Mouse (Mus musculus): Measurements from ENCODE around the gene Trmt44. TPM values are rescaled to one million over a fixed set of nuclear protein-coding genes. Genes with fewer than 3 reads are reported as not detected.

Trmt44 gene
- polyA plus RNA-seq, 1 experiment: 5.1 TPM

DNA sequence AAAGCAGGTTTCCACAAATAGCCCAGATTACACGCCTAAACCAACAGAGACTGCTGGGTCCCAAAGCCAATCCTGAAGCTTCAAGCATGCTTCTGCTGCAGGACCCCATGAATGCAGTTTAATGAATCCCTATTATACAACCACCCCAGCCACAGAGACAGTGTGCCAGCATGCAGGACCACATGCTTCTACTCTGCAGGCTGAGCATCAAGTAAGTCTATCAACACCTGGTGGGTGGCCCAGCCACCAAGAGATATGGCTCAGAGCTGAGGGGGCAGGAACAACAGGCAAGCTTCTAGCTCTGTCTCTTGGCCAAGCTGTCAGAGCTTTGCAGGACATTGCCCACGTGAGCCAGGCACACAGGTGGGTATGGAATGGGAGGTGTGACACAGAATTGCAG, 12.3 kb downstream of the Trmt44 start:
- Histone ChIP-seq H3K4me2 (ENCODE audit: low read depth) (no peak overlapping the region), H3K79me2 (ENCODE audit: control insufficient read depth, insufficient read depth) (no peaks in the 10 kb centered on the region), H3ac (ENCODE audit: control insufficient read depth, insufficient read length) (no peak overlapping the region), H3K36me3 (ENCODE audit: control insufficient read depth, insufficient read depth) (peaks cover 13% of the 10 kb centered on the region), H3K4me3 (no peak overlapping the region), H3K27me3 (ENCODE audit: control insufficient read depth, insufficient read depth, insufficient read length) (no peaks in the 10 kb centered on the region)
- TF ChIP-seq SRF (IDR thresholded peaks at IDR 0.05; ENCODE audit: control insufficient read depth, insufficient read length, low read depth) (no peak), USF1 (IDR thresholded peaks at IDR 0.05; ENCODE audit: low read depth) (no peak), MYOG (IDR thresholded peaks at IDR 0.05; ENCODE audit: control insufficient read depth in 1 of 3, insufficient read depth in 1 of 3, insufficient read length in 2 of 3, low read depth in 2 of 3) (no peak), MAX (IDR thresholded peaks at IDR 0.05; ENCODE audit: low read depth) (no peak), E2F4 (IDR thresholded peaks at IDR 0.05; ENCODE audit: insufficient read depth) (no peak), MYOD1 (IDR thresholded peaks at IDR 0.05; ENCODE audit: control insufficient read depth in 1 of 3, insufficient read length in 2 of 3, low read depth in 2 of 3) (no peak), REST (IDR thresholded peaks at IDR 0.05; ENCODE audit: insufficient read depth, insufficient read length) (no peak), CEBPB (IDR thresholded peaks at IDR 0.05; ENCODE audit: insufficient read depth, poor library complexity, severe bottlenecking) (no peak), TCF3 (IDR thresholded peaks at IDR 0.05; ENCODE audit: insufficient read length, low read depth) (no peak), POLR2AphosphoS2 (IDR thresholded peaks at IDR 0.05; ENCODE audit: insufficient read length, low read depth) (no peak), POLR2A (IDR thresholded peaks at IDR 0.05; ENCODE audit: insufficient read length, low read depth) (no peak), TCF12 (IDR thresholded peaks at IDR 0.05; ENCODE audit: insufficient read depth, poor library complexity, severe bottlenecking) (no peak)

DNA sequence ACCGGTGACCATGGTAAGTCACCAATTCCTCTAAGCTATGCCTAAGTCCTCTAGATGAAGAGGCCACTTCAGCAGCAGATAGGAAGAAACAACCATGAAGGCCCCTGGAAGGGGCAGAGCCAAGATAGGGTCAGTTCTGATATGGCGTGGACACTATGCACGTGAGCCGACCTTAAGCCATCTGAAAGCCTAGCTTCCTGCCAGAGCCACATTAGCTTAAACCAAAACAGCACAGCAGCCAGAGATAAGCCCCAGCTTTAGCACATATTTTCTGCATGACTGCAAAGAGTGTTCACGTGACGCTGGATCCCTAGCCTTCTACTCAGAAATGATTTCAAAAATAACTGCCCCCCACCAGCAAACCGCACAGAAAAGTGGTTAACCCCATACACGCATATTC, 15.4 kb downstream of the Trmt44 start:
- Histone ChIP-seq H3K4me3 (no peak overlapping the region), H3K27me3 (ENCODE audit: control insufficient read depth, insufficient read depth, insufficient read length) (no peaks in the 10 kb centered on the region), H3K4me2 (ENCODE audit: low read depth) (no peak overlapping the region), H3K36me3 (ENCODE audit: control insufficient read depth, insufficient read depth) (peaks cover 17% of the 10 kb centered on the region), H3K79me2 (ENCODE audit: control insufficient read depth, insufficient read depth) (no peaks in the 10 kb centered on the region), H3ac (ENCODE audit: control insufficient read depth, insufficient read length) (no peak overlapping the region)
- peak; percentile 29 for TF ChIP-seq USF1 (IDR thresholded peaks at IDR 0.05; ENCODE audit: low read depth)
- no peak for TF ChIP-seq TCF3 (IDR thresholded peaks at IDR 0.05; ENCODE audit: insufficient read length, low read depth)
- no peak for TF ChIP-seq MAX (IDR thresholded peaks at IDR 0.05; ENCODE audit: low read depth)
- TF ChIP-seq E2F4 (IDR thresholded peaks at IDR 0.05; ENCODE audit: insufficient read depth): no peak
- no peak for TF ChIP-seq TCF12 (IDR thresholded peaks at IDR 0.05; ENCODE audit: insufficient read depth, poor library complexity, severe bottlenecking)
- no peak for TF ChIP-seq SRF (IDR thresholded peaks at IDR 0.05; ENCODE audit: control insufficient read depth, insufficient read length, low read depth)

DNA sequence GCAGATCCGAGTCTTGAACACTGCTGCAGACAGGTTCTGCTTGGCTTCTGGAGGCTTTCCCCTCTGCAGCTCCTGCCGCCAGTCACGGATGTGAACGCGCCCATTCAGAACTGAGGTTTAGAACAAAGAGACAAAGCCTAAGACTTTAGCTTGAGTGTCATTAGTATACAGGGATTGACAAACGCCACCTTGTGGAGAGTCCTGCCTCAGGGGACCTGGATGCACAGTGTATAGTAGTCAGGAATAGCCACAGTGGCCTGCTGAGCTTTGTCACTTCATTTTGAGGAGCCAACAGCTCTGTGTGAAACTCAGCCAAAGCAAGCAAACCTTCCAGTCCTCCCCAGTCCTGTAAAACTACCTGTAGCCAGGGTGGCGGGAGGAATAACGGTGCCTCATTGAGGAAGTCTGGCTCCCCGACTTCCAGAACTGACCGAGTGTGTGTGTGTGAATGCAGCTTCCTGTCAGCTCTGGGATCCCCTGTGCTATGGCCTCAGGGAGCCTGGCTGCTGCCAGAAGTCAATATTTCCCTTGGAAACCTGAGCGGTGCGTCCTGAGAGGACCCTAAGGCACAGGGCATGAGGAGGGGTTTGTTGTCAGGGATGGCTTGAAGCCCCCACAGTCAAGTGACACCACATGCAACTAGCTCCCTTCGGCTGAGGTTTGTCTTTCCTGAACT, 16.8 kb downstream of the Trmt44 start:
- H3K36me3 ChIP-seq (ENCODE audit: control insufficient read depth, insufficient read depth): peaks cover 17% of the 10 kb centered on the region
- H3K79me2 ChIP-seq (ENCODE audit: control insufficient read depth, insufficient read depth): no peaks in the 10 kb centered on the region
- H3K27me3 ChIP-seq (ENCODE audit: control insufficient read depth, insufficient read depth, insufficient read length): no peaks in the 10 kb centered on the region
- H3K4me2 ChIP-seq (ENCODE audit: low read depth): no peak overlapping the region
- TF ChIP-seq POLR2A (IDR thresholded peaks at IDR 0.05; ENCODE audit: insufficient read length, low read depth) (no peak), USF1 (IDR thresholded peaks at IDR 0.05; ENCODE audit: low read depth) (no peak), POLR2AphosphoS2 (IDR thresholded peaks at IDR 0.05; ENCODE audit: insufficient read length, low read depth) (no peak), MAX (IDR thresholded peaks at IDR 0.05; ENCODE audit: low read depth) (no peak), REST (IDR thresholded peaks at IDR 0.05; ENCODE audit: insufficient read depth, insufficient read length) (no peak), TCF12 (IDR thresholded peaks at IDR 0.05; ENCODE audit: insufficient read depth, poor library complexity, severe bottlenecking) (no peak), SRF (IDR thresholded peaks at IDR 0.05; ENCODE audit: control insufficient read depth, insufficient read length, low read depth) (no peak), MYOG (IDR thresholded peaks at IDR 0.05; ENCODE audit: control insufficient read depth in 1 of 3, insufficient read depth in 1 of 3, insufficient read length in 2 of 3, low read depth in 2 of 3) (no peak), CEBPB (IDR thresholded peaks at IDR 0.05; ENCODE audit: insufficient read depth, poor library complexity, severe bottlenecking) (no peak), E2F4 (IDR thresholded peaks at IDR 0.05; ENCODE audit: insufficient read depth) (no peak), TCF3 (IDR thresholded peaks at IDR 0.05; ENCODE audit: insufficient read length, low read depth) (no peak), MYOD1 (IDR thresholded peaks at IDR 0.05; ENCODE audit: control insufficient read depth in 1 of 3, insufficient read length in 2 of 3, low read depth in 2 of 3) (no peak)
- H3K4me3 ChIP-seq: no peak overlapping the region
- no peak overlapping the region for H3ac ChIP-seq (ENCODE audit: control insufficient read depth, insufficient read length)

DNA sequence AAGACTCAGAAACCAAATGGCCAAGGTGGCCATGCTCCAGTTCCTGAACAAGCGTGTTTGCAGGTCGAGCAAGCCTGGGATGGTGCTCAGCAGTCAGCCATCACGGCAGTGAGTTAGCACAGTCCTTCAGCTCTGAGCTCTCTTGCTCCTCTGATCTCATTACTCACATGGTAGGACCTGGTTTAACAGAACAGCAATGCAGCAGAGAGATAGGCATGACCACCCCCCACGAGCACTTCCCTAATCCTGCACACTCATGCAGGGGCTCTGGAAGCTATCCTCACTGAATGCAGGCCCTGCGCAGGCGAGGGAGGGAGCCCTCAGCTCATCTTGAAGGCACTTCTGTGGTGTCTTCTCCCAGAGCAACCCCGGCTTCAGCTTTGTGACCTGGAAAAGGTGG, 18.5 kb downstream of the Trmt44 start:
- Histone ChIP-seq H3K4me3 (no peak overlapping the region), H3K79me2 (ENCODE audit: control insufficient read depth, insufficient read depth) (no peaks in the 10 kb centered on the region), H3K36me3 (ENCODE audit: control insufficient read depth, insufficient read depth) (peaks cover 4% of the 10 kb centered on the region), H3K27me3 (ENCODE audit: control insufficient read depth, insufficient read depth, insufficient read length) (no peaks in the 10 kb centered on the region), H3ac (ENCODE audit: control insufficient read depth, insufficient read length) (no peak overlapping the region), H3K4me2 (ENCODE audit: low read depth) (no peak overlapping the region)
- TF ChIP-seq REST (IDR thresholded peaks at IDR 0.05; ENCODE audit: insufficient read depth, insufficient read length): no peak

DNA sequence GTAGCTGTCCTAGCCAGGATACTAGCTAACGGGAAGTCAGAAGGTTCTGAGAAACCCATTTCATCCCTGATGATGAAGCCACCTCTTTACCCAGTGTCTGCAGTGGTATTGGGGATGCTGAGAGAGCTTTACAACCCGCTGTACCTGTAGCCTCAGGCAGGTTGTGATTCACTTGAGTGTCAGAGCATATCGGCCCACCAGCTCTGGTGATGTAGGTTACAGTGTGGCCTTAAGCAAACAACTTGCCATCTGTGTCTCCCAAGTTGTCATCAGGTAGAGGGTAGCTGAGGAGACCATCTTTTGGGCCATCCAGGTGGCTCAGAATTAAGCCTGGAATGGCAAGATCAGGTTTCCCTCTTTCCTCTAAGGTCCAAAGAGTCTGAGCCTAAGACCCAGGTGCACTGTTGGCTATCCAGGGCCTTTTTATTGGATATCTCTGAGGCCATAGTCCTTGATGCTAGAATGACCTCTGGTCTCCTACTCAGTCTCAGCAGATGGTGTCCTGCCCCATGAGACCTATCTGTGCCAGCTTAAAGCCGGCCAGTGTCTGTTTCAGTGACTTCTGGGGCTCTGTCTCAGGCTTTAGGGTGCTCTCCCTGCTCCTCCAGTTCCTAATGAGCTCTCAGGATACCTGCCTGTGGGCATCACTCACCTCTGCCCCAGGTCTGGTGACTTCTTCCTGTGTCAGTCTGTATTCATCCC, 21.9 kb downstream of the Trmt44 start:
- no peaks in the 10 kb centered on the region for H3K27me3 ChIP-seq (ENCODE audit: control insufficient read depth, insufficient read depth, insufficient read length)
- H3K79me2 ChIP-seq (ENCODE audit: control insufficient read depth, insufficient read depth): no peaks in the 10 kb centered on the region
- H3K4me2 ChIP-seq (ENCODE audit: low read depth): no peak overlapping the region
- no peak for TF ChIP-seq CEBPB (IDR thresholded peaks at IDR 0.05; ENCODE audit: insufficient read depth, poor library complexity, severe bottlenecking)
- TF ChIP-seq POLR2AphosphoS2 (IDR thresholded peaks at IDR 0.05; ENCODE audit: insufficient read length, low read depth): peak; percentile 63
- no peak overlapping the region for H3ac ChIP-seq (ENCODE audit: control insufficient read depth, insufficient read length)
- H3K36me3 ChIP-seq (ENCODE audit: control insufficient read depth, insufficient read depth): peaks cover 4% of the 10 kb centered on the region
- no peak overlapping the region for H3K4me3 ChIP-seq
